Mouse (Mus musculus) bone marrow macrophage, adult 2 months (primary cell): Measurements from ENCODE around the gene Slitrk4. TPM values are rescaled to one million over a fixed set of nuclear protein-coding genes. Genes with fewer than 3 reads are reported as not detected.

Experiments
- H3K27ac ChIP-seq: 2 replicates; pipeline ENCODE4 v1.5.1; 2012; ENCODE audit warnings: low read depth, low read length; ENCODE audit not compliant: insufficient read depth
- H3K4me1 ChIP-seq: 2 replicates; pipeline ENCODE4 v1.6.1; 2012; ENCODE audit warnings: low read length; ENCODE audit not compliant: control insufficient read depth, insufficient read depth
- H3K4me3 ChIP-seq: 2 replicates; pipeline ENCODE4 v1.5.1; 2012; ENCODE audit warnings: mild to moderate bottlenecking, low read length, moderate library complexity; ENCODE audit not compliant: insufficient read depth
- CTCF ChIP-seq: IDR thresholded peaks from 2 replicates; pipeline ENCODE4 v1.5.1; 2012; ENCODE audit warnings: low read depth, mild to moderate bottlenecking, low read length, moderate library complexity
- POLR2A ChIP-seq: IDR thresholded peaks from 2 replicates; pipeline ENCODE4 v1.6.1; 2012; ENCODE audit warnings: mild to moderate bottlenecking, low read depth, low read length, borderline replicate concordance
- polyA plus RNA-seq: library from polyadenylated mRNA; stranded (reverse); fragments of >200 nt; gene quantifications from 2 replicates; pipeline ENCODE4 v1.2.4, GENCODE M21; 2012; ENCODE audit not compliant: missing spikeins, insufficient read depth, insufficient read length

Slitrk4 gene
- not detected in 2 replicates for polyA plus RNA-seq

GRCm38 (mm10) chrX:64276290-64277125 is at the start of gene Slitrk4:
Gene Slitrk4, minus strand, starts transcription at chrX:64276996.
- Histone ChIP-seq H3K4me1 (no peaks in the 10 kb centered on the region), H3K4me3 (no peak within 1 kb of the TSS), H3K27ac (no peak within 1 kb of the TSS)
- TF ChIP-seq CTCF (no peak), POLR2A (no peak)

GRCm38 (mm10) chrX:64319501-64319900 is 42.7 kb upstream of the Slitrk4 start:
- Histone ChIP-seq H3K27ac (no peak overlapping the region), H3K4me3 (no peak overlapping the region), H3K4me1 (no peaks in the 10 kb centered on the region)
- TF ChIP-seq POLR2A = no peak
- TF ChIP-seq CTCF = no peak

GRCm38 (mm10) chrX:64277991-64278301 is 1.1 kb upstream of the Slitrk4 start:
- Histone ChIP-seq H3K27ac (no peak overlapping the region), H3K4me1 (no peaks in the 10 kb centered on the region), H3K4me3 (no peak overlapping the region)
- no peak for TF ChIP-seq CTCF
- TF ChIP-seq POLR2A = no peak

- no peak for TF ChIP-seq POLR2A
- TF ChIP-seq CTCF = no peak
- Histone ChIP-seq H3K4me3 (no peak overlapping the region), H3K27ac (no peak overlapping the region), H3K4me1 (no peaks in the 10 kb centered on the region)
Measured at GRCm38 (mm10) chrX:64277126-64277990, 562 bp upstream of the Slitrk4 start.

GRCm38 (mm10) chrX:64275501-64276289 is 1.1 kb downstream of the Slitrk4 start:
- H3K4me1 ChIP-seq = no peaks in the 10 kb centered on the region
- H3K27ac ChIP-seq = no peak overlapping the region
- TF ChIP-seq POLR2A (no peak), CTCF (no peak)
- no peak overlapping the region for H3K4me3 ChIP-seq

GRCm38 (mm10) chrX:64263481-64263880 is 13.3 kb downstream of the Slitrk4 start:
- H3K27ac ChIP-seq = no peak overlapping the region
- no peaks in the 10 kb centered on the region for H3K4me1 ChIP-seq
- H3K4me3 ChIP-seq = no peak overlapping the region
- TF ChIP-seq POLR2A (no peak), CTCF (no peak)

Other genes starting within 250 kb of the Slitrk4 start
- gene Gm6760, start 124.8 kb downstream of the Slitrk4 start, polyA plus RNA-seq = not detected in 2 replicates
- not detected in 2 replicates for gene 3830417A13Rik, start 103.4 kb downstream of the Slitrk4 start, polyA plus RNA-seq